Mouse (Mus musculus) neural tube, embryonic 11.5 days (tissue): ENCODE data around the gene Nr2c2ap. TPM values are rescaled to one million over a fixed set of nuclear protein-coding genes. Genes with fewer than 3 reads are reported as not detected.

ENCODE experiments used
- ATAC-seq: fragments of 200-750 bp; cut with Nextera tagmentation; 2 replicates; pipeline ENCODE4 v1.8.0; 2017; ENCODE audit warnings: moderate number of reproducible peaks, mild to moderate bottlenecking, moderate TSS enrichment, moderate library complexity; ENCODE audit not compliant: insufficient read depth, low FRiP score, low TSS enrichment
- DNase-seq: peaks from one replicate; pipeline ENCODE4 v3.0.0-alpha.2; 2015; ENCODE audit warnings: low spot score
- H3K27ac ChIP-seq: fragments of 300-500 bp; sonication (generic); 2 replicates; pipeline ENCODE4 v1.5.1; 2014; ENCODE audit warnings: low read depth, mild to moderate bottlenecking, low read length
- H3K27me3 ChIP-seq: fragments of 300-500 bp; sonication (generic); 2 replicates; pipeline ENCODE4 v1.6.1; 2014; ENCODE audit warnings: mild to moderate bottlenecking, low read length, mixed read lengths; ENCODE audit not compliant: control insufficient read depth, insufficient read depth
- H3K36me3 ChIP-seq: fragments of 300-500 bp; sonication (generic); 2 replicates; pipeline ENCODE4 v1.6.1; 2014; ENCODE audit warnings: mild to moderate bottlenecking, low read length, moderate library complexity, mixed read lengths; ENCODE audit not compliant: control insufficient read depth, insufficient read depth
- H3K4me1 ChIP-seq: fragments of 300-500 bp; sonication (generic); 2 replicates; pipeline ENCODE4 v1.6.1; 2014; ENCODE audit warnings: low read length, mixed read lengths; ENCODE audit not compliant: control insufficient read depth, insufficient read depth
- H3K4me2 ChIP-seq: fragments of 300-500 bp; sonication (generic); 2 replicates; pipeline ENCODE4 v1.6.1; 2014; ENCODE audit warnings: low read depth, mild to moderate bottlenecking, moderate library complexity
- H3K4me3 ChIP-seq: fragments of 300-500 bp; sonication (generic); 2 replicates; pipeline ENCODE4 v1.5.1; 2014; ENCODE audit warnings: low read depth, low read length
- H3K9ac ChIP-seq: fragments of 300-500 bp; sonication (generic); 2 replicates; pipeline ENCODE4 v1.6.1; 2014; ENCODE audit warnings: mild to moderate bottlenecking, low read length
- H3K9me3 ChIP-seq: fragments of 300-500 bp; sonication (generic); 2 replicates; pipeline ENCODE4 v1.6.1; 2016; ENCODE audit warnings: low read length; ENCODE audit not compliant: control insufficient read depth
- WGBS: fragments of 180-500 bp; shearing (Covaris S2); extraction: QIAGEN DNeasy Blood & Tissue Kit; methylation state at CpG from one replicate; pipeline ENCODE4 v1.1.7; 2014; 5-methylcytosine and 5-hydroxymethylcytosine counted together
- polyA plus RNA-seq: library from polyadenylated mRNA; unstranded; fragments of >200 nt; fragmentation: Nextera tagmentation; extraction: Ambion mirVana; gene quantifications from 2 replicates; pipeline ENCODE4 v1.2.1, GENCODE M21; 2014

Nr2c2ap gene
- polyA plus RNA-seq, 1 experiment from 2014 or later, result 18.9 TPM

GRCm38 (mm10) chr8:70170116-70170515 is 39.0 kb downstream of the Nr2c2ap start:
- WGBS, result 87% methylated on average over 3 of the region's 3 CpGs
- H3K27me3 ChIP-seq, result peaks cover 9% of the 10 kb centered on the region
- H3K4me2 ChIP-seq, result no peak overlapping the region
- H3K4me1 ChIP-seq, result 0 out of 2 replicates have a peak, but pooled peaks cover 3% of the 10 kb centered on the region
- DNase-seq, result no peak
- H3K27ac ChIP-seq, result no peak overlapping the region
- ATAC-seq, result no peak
- H3K4me3 ChIP-seq, result no peak overlapping the region
- H3K36me3 ChIP-seq, result no peaks in the 10 kb centered on the region
- no peaks in the 10 kb centered on the region for H3K9me3 ChIP-seq
- no peak overlapping the region for H3K9ac ChIP-seq

- Histone ChIP-seq H3K9ac (no peak overlapping the region), H3K4me3 (no peak overlapping the region), H3K9me3 (no peaks in the 10 kb centered on the region), H3K36me3 (no peaks in the 10 kb centered on the region), H3K4me1 (0 out of 2 replicates have a peak, but pooled peaks cover 3% of the 10 kb centered on the region), H3K27me3 (peaks cover 6% of the 10 kb centered on the region), H3K27ac (no peak overlapping the region), H3K4me2 (no peak overlapping the region)
- DNase-seq, result no peak
- 80% methylated on average over 3 of the region's 3 CpGs for WGBS
- ATAC-seq, result no peak
These were observed 39.6 kb downstream of the Nr2c2ap start for GRCm38 (mm10) chr8:70170748-70171147.

GRCm38 (mm10) chr8:70171240-70171639 is 40.1 kb downstream of the Nr2c2ap start:
- WGBS, result 91% methylated on average over 7 of the region's 7 CpGs
- Histone ChIP-seq H3K9me3 (no peaks in the 10 kb centered on the region), H3K27me3 (peaks cover 2% of the 10 kb centered on the region; the same call in 1 of the 2 replicates), H3K9ac (no peak overlapping the region), H3K4me1 (0 out of 2 replicates have a peak, but pooled peaks cover 3% of the 10 kb centered on the region), H3K27ac (no peak overlapping the region), H3K4me2 (no peak overlapping the region), H3K36me3 (no peaks in the 10 kb centered on the region), H3K4me3 (no peak overlapping the region)
- DNase-seq (no peak), ATAC-seq (no peak)

DNA sequence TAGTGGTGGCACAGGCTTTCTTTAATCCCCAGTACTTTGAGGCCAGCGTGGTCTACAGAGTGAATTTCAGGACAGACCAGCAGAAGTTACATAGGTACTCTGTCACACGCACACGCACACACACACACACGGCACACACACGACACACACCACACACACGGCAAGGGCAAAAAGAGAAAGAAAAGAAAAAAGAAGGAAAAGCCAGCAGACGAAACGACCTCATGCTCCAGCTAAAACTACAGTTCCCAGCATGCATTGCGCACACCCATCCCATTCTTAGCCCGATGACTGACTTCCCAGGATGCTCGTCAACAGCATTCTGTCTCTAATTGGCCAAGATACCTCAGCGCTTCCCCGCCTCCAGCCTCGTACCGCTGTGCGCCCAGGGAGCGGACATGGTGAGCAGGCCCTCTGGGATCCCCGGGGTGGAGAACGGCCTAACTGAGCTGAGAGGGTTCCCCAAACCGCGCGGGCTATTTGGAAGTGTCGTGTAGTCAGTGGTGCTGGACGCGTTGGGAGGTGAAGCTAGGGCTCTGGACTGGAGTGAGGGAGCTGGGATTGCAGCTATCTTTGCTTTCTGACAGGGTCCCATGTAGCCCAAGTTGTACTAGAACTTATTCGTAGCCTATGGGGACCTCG is 41.0 kb downstream of the Nr2c2ap start, which contains the start of gene Tmem161a:
Gene Tmem161a, plus strand, starts transcription at position 314 of the 639 bp plus-strand sequence.
- Histone ChIP-seq H3K27me3 (no peaks in the 10 kb centered on the region), H3K4me1 (no peaks in the 10 kb centered on the region), H3K36me3 (peaks cover 2% of the 10 kb centered on the region), H3K4me2 (peak within 1 kb of the TSS; percentile 52), H3K9ac (peak within 1 kb of the TSS; percentile 75), H3K27ac (no peak within 1 kb of the TSS), H3K9me3 (no peaks in the 10 kb centered on the region), H3K4me3 (peak within 1 kb of the TSS; percentile 57)
- peak; percentile 94 for ATAC-seq
- WGBS, result 2% methylated on average over 27 of the region's 27 CpGs
- peak; percentile 90 for DNase-seq

DNA sequence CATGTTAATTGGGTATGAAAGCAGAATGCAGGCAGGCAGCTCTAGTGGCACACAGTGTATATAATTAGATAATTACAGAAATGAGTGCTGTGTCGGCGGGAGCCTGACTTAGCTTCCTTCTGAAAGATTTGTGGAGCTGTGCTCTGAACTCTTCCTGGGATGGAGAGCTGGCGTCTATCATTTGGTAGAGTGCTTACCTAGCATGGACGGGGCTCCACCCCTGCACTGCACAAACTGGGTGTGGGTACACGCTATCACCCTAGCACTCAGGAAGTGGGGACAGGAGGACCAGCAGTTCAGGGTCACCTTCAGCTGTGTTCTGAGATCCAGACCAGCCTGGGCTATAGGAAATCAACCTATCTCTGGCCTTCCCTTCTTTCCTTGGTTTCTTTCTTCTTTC is 42.2 kb downstream of the Nr2c2ap start:
- H3K4me3 ChIP-seq, result peak overlapping the region; percentile 8; the same call in 1 of the 2 replicates

GRCm38 (mm10) chr8:70174079-70174478 is 42.9 kb downstream of the Nr2c2ap start:
- Histone ChIP-seq H3K36me3 (peaks cover 4% of the 10 kb centered on the region), H3K4me2 (no peak overlapping the region), H3K4me1 (no peaks in the 10 kb centered on the region), H3K9ac (no peak overlapping the region), H3K9me3 (no peaks in the 10 kb centered on the region), H3K27me3 (no peaks in the 10 kb centered on the region), H3K4me3 (no peak overlapping the region), H3K27ac (no peak overlapping the region)
- ATAC-seq, result no peak
- 89% methylated on average over 7 of the region's 7 CpGs for WGBS
- DNase-seq, result no peak

More for the DNA sequence above, 42.2 kb downstream of the Nr2c2ap start:
- 87% methylated on average over 5 of the region's 5 CpGs for WGBS
- Histone ChIP-seq H3K4me2 (no peak overlapping the region), H3K9me3 (no peaks in the 10 kb centered on the region), H3K27ac (no peak overlapping the region), H3K9ac (no peak overlapping the region), H3K36me3 (peaks cover 2% of the 10 kb centered on the region), H3K4me1 (no peaks in the 10 kb centered on the region), H3K27me3 (no peaks in the 10 kb centered on the region)
- ATAC-seq (no peak), DNase-seq (no peak)

- WGBS, result 86% methylated on average over 2 of the region's 2 CpGs
- DNase-seq (no peak), ATAC-seq (no peak)
- Histone ChIP-seq H3K9ac (no peak overlapping the region), H3K9me3 (no peaks in the 10 kb centered on the region), H3K4me2 (no peak overlapping the region), H3K27me3 (no peaks in the 10 kb centered on the region), H3K36me3 (peaks cover 8% of the 10 kb centered on the region), H3K4me1 (no peaks in the 10 kb centered on the region), H3K4me3 (no peak overlapping the region), H3K27ac (no peak overlapping the region)
These were observed 47.1 kb downstream of the Nr2c2ap start for GRCm38 (mm10) chr8:70178231-70178630.

DNA sequence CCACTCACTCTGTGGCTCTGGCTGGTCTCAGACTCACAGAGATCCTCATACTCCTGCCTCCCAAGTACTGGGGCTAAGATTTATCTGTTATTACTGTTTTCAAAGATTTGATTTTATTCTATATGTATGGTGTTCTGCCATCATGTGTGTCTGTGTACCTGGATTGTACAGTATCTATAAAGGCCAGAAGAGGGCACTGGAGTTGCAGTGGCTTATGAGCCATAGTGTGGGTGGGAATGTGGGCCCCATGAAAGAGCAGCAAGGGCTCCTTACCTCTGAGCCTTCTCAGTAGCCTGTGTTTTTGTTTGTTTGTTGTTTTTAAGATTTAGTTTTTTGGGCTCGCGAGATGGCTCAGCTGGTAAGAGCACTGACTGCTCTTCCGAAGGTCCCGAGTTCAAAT is 47.9 kb downstream of the Nr2c2ap start:
- Histone ChIP-seq H3K9ac (no peak overlapping the region), H3K9me3 (no peaks in the 10 kb centered on the region), H3K4me2 (no peak overlapping the region), H3K4me1 (no peaks in the 10 kb centered on the region), H3K36me3 (peaks cover 8% of the 10 kb centered on the region), H3K27me3 (no peaks in the 10 kb centered on the region), H3K27ac (no peak overlapping the region), H3K4me3 (no peak overlapping the region)
- DNase-seq, result no peak
- 100% methylated on average over 4 of the region's 4 CpGs for WGBS
- no peak for ATAC-seq
